Mouse (Mus musculus) heart, embryonic 12.5 days (tissue): ENCODE data around the gene Chrdl1. TPM values are rescaled to one million over a fixed set of nuclear protein-coding genes. Genes with fewer than 3 reads are reported as not detected.

Experiments
- ATAC-seq: fragments of 200-750 bp; cut with Nextera tagmentation; 2 replicates; pipeline ENCODE4 v1.8.0; 2017; ENCODE audit warnings: moderate TSS enrichment, moderate library complexity; ENCODE audit not compliant: insufficient number of reproducible peaks, low FRiP score
- H3K27ac ChIP-seq: fragments of 300-500 bp; sonication (generic); 2 replicates; pipeline ENCODE4 v1.5.1; 2016; ENCODE audit warnings: mild to moderate bottlenecking, moderate library complexity; ENCODE audit not compliant: poor library complexity, severe bottlenecking
- H3K27me3 ChIP-seq: fragments of 300-500 bp; sonication (generic); replicated peaks from 2 replicates; pipeline ENCODE4 v1.6.1; 2016; ENCODE audit warnings: mild to moderate bottlenecking, moderate library complexity
- H3K36me3 ChIP-seq: fragments of 300-500 bp; sonication (generic); 2 replicates; pipeline ENCODE4 v1.6.1; 2016; ENCODE audit warnings: mild to moderate bottlenecking, moderate library complexity
- H3K4me1 ChIP-seq: fragments of 300-500 bp; sonication (generic); replicated peaks from 2 replicates; pipeline ENCODE4 v1.6.1; 2016; ENCODE audit warnings: mild to moderate bottlenecking
- H3K4me2 ChIP-seq: fragments of 300-500 bp; sonication (generic); 2 replicates; pipeline ENCODE4 v1.6.1; 2016; ENCODE audit warnings: mild to moderate bottlenecking, moderate library complexity
- H3K4me3 ChIP-seq: fragments of 300-500 bp; sonication (generic); 2 replicates; pipeline ENCODE4 v1.5.1; 2016; ENCODE audit warnings: mild to moderate bottlenecking
- H3K9ac ChIP-seq: fragments of 300-500 bp; sonication (generic); 2 replicates; pipeline ENCODE4 v1.6.1; 2016; ENCODE audit warnings: mild to moderate bottlenecking, moderate library complexity
- H3K9me3 ChIP-seq: fragments of 300-500 bp; sonication (generic); replicated peaks from 2 replicates; pipeline ENCODE4 v1.6.1; 2016; ENCODE audit warnings: mild to moderate bottlenecking, moderate library complexity
- WGBS: fragments of 180-500 bp; shearing (Covaris S2); methylation state at CpG from one replicate; pipeline ENCODE4 v1.1.7; 2016; 5-methylcytosine and 5-hydroxymethylcytosine counted together
- polyA plus RNA-seq: library from polyadenylated mRNA; unstranded; fragments of >200 nt; fragmentation: Nextera tagmentation; extraction: Ambion mirVana; gene quantifications from 2 replicates; pipeline ENCODE4 v1.2.1, GENCODE M21; 2016

Chrdl1 gene
- polyA plus RNA-seq, 1 experiment from 2014 or later = 1.7 TPM

DNA sequence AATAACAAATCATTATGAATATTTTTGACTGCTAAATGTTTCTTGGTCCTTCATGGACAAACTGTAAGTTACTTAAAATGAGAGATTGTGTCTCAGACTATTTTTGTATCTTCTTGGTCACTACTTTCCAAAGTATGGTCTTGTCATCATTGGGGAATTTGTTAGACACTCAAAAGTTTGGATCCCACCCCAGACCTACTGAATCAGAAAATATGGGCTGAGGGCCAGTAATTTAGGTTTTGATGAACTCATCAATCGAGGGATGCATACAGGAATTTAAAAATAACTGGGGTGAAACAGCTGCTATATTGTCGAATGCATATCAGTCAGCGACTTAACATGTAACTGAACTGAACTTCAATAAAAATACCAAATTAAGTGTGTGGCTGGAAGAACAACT, 80.9 kb downstream of the Chrdl1 start:
- no peak for ATAC-seq
- Histone ChIP-seq H3K9ac (no peak overlapping the region), H3K4me1 (no peaks in the 10 kb centered on the region), H3K4me3 (no peak overlapping the region), H3K9me3 (no peaks in the 10 kb centered on the region), H3K27me3 (no peaks in the 10 kb centered on the region), H3K4me2 (no peak overlapping the region), H3K27ac (no peak overlapping the region), H3K36me3 (no peaks in the 10 kb centered on the region)
- 70% methylated on average over 3 of the region's 3 CpGs for WGBS

DNA sequence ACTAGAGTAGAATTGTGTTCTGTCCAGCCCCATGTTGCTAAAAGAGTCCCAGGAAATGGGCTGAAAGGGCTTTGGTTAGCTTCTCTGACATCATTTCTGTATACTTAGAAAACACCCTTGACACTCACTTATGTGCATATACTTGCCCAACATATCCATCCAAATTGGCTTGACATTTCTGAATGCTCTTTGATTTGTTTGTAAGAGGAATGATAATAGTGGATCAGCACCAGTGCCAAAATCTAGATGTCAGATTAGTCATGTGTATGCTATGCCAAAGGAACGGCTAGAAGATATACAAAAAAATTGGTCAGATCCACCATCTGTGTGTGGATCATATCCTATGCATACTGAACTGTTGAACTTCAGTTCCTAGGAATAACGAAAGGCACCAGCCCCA, 99.3 kb downstream of the Chrdl1 start:
- no peak for ATAC-seq
- Histone ChIP-seq H3K9me3 (no peaks in the 10 kb centered on the region), H3K4me3 (no peak overlapping the region), H3K36me3 (no peaks in the 10 kb centered on the region), H3K27ac (no peak overlapping the region), H3K4me2 (no peak overlapping the region), H3K4me1 (no peaks in the 10 kb centered on the region), H3K27me3 (0 out of 2 replicates have a peak, but pooled peaks cover 9% of the 10 kb centered on the region), H3K9ac (no peak overlapping the region)
- 75% methylated on average over 2 of the region's 2 CpGs for WGBS

DNA sequence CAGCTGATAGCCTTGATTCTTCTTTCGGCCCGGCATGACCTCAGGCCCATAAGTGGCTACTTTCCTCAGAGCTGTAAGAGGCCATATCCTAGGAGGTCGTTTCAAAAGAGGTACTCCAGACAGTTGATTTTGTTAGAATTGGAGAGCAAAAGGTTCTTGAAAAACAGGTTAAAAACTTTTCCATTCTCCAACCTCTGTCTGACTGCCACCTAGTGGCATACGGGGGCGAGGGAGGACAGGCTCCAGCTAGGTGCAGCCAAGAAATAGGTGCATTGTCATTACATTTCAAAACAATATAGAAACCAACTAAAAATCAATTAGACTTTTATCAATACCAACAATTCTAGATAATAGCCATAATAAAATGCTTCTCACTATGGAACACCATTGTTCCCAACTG, 118.9 kb downstream of the Chrdl1 start:
- no peak for ATAC-seq
- H3K4me2 ChIP-seq = no peak overlapping the region
- no peaks in the 10 kb centered on the region for H3K27me3 ChIP-seq
- H3K27ac ChIP-seq = no peak overlapping the region
- WGBS = 27% methylated on average over 5 of the region's 5 CpGs
- no peak overlapping the region for H3K4me3 ChIP-seq
- no peaks in the 10 kb centered on the region for H3K4me1 ChIP-seq
- H3K9ac ChIP-seq = no peak overlapping the region
- H3K9me3 ChIP-seq = no peaks in the 10 kb centered on the region
- no peaks in the 10 kb centered on the region for H3K36me3 ChIP-seq

DNA sequence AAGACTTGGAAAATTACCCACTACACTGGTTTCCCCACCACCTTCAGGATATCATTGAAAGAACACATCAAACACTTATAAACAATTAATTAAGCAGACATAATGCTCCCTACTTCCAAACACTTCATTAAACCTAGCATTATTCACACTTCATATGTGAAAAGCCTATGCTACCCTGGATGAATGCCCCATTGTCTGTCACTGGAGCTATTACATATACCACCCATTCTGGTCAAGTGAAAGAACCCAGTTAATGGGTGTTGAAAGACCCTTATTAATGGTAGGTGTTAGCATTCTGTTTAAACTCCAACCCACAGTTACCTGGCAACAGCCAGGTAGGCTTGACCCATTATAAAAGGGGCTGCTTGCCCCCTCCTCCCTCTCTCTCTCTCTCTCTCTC, 143.4 kb downstream of the Chrdl1 start:
- Histone ChIP-seq H3K4me1 (no peaks in the 10 kb centered on the region), H3K4me3 (no peak overlapping the region), H3K36me3 (no peaks in the 10 kb centered on the region), H3K27me3 (no peaks in the 10 kb centered on the region), H3K9ac (no peak overlapping the region), H3K27ac (no peak overlapping the region), H3K4me2 (no peak overlapping the region), H3K9me3 (peaks cover under 1% of the 10 kb centered on the region; the same call in 1 of the 2 replicates)
- ATAC-seq = no peak

Other genes starting within 250 kb of the Chrdl1 start
- gene Pak3, start 124.3 kb upstream of the Chrdl1 start, polyA plus RNA-seq = 7.1 and 7.5 TPM in 2 replicates